Mouse (Mus musculus) forebrain, embryonic 12.5 days (tissue): ENCODE measurements around the gene Gm10722. TPM values are rescaled to one million over a fixed set of nuclear protein-coding genes. Genes with fewer than 3 reads are reported as not detected.
"Not testable (repeated sequence)": the region's sequence is repeated elsewhere in the genome, so short reads cannot be mapped to it uniquely, and the experiment has no call there.

Experiments
- ATAC-seq: fragments of 200-750 bp; cut with Nextera tagmentation; 2 replicates; pipeline ENCODE4 v1.8.0; 2017; ENCODE audit warnings: moderate TSS enrichment; ENCODE audit not compliant: low FRiP score
- H3K27ac ChIP-seq: fragments of 300-500 bp; sonication (generic); 2 replicates; pipeline ENCODE4 v1.5.1; 2016; ENCODE audit warnings: mild to moderate bottlenecking
- H3K27me3 ChIP-seq: fragments of 300-500 bp; sonication (generic); 2 replicates; pipeline ENCODE4 v1.6.1; 2016; ENCODE audit warnings: mild to moderate bottlenecking
- H3K36me3 ChIP-seq: fragments of 300-500 bp; sonication (generic); replicated peaks from 2 replicates; pipeline ENCODE4 v1.6.1; 2016; ENCODE audit warnings: mild to moderate bottlenecking
- H3K4me1 ChIP-seq: fragments of 300-500 bp; sonication (generic); 2 replicates; pipeline ENCODE4 v1.6.1; 2016
- H3K4me2 ChIP-seq: fragments of 300-500 bp; sonication (generic); 2 replicates; pipeline ENCODE4 v1.6.1; 2016; ENCODE audit warnings: mild to moderate bottlenecking, moderate library complexity
- H3K4me3 ChIP-seq: fragments of 300-500 bp; sonication (generic); replicated peaks from 2 replicates; pipeline ENCODE4 v1.5.1; 2016; ENCODE audit warnings: mild to moderate bottlenecking
- H3K9ac ChIP-seq: fragments of 300-500 bp; sonication (generic); 2 replicates; pipeline ENCODE4 v1.6.1; 2016; ENCODE audit warnings: mild to moderate bottlenecking
- H3K9me3 ChIP-seq: fragments of 300-500 bp; sonication (generic); 2 replicates; pipeline ENCODE4 v1.6.1; 2016
- WGBS: fragments of 180-500 bp; shearing (Covaris S2); methylation state at CpG from one replicate; pipeline ENCODE4 v1.1.7; 2016; 5-methylcytosine and 5-hydroxymethylcytosine counted together
- microRNA-seq: library from miRNA; unstranded; fragments of <30 nt; microRNA quantifications from one replicate; pipeline ENCODE4, GENCODE M21; 2017
- polyA plus RNA-seq: library from polyadenylated mRNA; unstranded; fragments of >200 nt; fragmentation: Nextera tagmentation; extraction: Ambion mirVana; gene quantifications from 2 replicates; pipeline ENCODE4 v1.2.1, GENCODE M21; 2016

Gm10722 gene
- polyA plus RNA-seq, 1 experiment from 2014 or later, result not detected

DNA sequence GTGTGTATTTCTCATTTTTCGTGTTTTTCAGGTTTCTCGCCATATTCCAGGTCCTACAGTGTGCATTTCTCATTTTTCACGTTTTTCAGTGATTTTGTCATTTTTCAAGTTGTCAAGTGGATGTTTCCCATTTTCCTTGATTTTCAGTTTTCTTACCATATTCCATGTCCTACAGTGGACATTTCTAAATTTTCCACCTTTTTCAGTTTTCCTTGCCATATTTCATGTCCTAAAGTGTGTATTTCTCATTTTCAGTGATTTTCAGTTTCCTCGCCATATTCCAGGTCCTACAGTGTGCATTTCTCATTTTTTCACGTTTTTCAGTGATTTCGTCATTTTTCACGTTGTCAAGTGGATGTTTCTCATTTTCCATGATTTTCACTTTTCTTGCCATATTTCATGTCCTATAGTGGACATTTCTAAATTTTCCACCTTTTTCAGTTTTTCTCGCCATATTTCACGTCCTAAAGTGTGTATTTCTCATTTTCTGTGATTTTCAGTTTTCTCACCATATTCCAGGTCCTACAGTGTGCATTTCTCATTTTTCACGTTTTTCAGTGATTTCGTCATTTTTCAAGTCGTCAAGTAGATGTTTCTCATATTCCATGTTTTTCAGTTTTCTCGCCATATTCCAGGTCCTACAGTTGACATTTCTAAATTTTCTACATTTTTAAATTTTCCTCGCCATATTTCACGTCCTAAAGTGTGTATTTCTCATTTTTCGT is 28.7 kb downstream of the Gm10722 start:
- H3K4me2 ChIP-seq, H3K36me3 ChIP-seq, H3K27ac ChIP-seq, H3K9me3 ChIP-seq, H3K9ac ChIP-seq, H3K27me3 ChIP-seq, H3K4me3 ChIP-seq, ATAC-seq, H3K4me1 ChIP-seq: not testable (repeated sequence)
- WGBS, result 62% methylated on average over 14 of the region's 16 CpGs

GRCm38 (mm10) chr9:3030677-3031318 is 30.1 kb downstream of the Gm10722 start:
- WGBS, result 59% methylated on average over 3 of the region's 10 CpGs
- H3K9ac ChIP-seq, H3K27ac ChIP-seq: not testable (repeated sequence)

DNA sequence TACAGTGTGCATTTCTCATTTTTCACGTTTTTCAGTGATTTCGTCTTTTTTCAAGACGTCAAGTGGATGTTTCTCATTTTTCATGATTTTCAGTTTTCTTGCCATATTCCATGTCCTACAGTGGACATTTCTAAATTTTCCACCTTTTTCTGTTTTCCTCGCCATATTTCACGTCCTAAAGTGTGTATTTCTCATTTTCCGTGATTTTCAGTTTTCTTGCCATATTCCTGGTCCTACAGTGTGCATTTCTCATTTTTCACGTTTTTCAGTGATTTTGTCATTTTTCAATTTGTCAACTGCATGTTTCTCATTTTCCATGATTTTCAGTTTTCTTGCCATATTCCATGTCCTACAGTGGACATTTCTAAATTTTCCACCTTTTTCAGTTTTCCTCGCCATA is 33.6 kb downstream of the Gm10722 start, which contains the start of gene Gm17535:
Gene Gm17535 (plus strand): TSS at position 301 of the 400 bp plus-strand sequence.
- H3K27me3 ChIP-seq, H3K9ac ChIP-seq, H3K36me3 ChIP-seq, H3K9me3 ChIP-seq, H3K27ac ChIP-seq, H3K4me1 ChIP-seq, H3K4me2 ChIP-seq, ATAC-seq, H3K4me3 ChIP-seq: not testable (repeated sequence)
- 54% methylated on average over 1 of the region's 8 CpGs for WGBS

More at GRCm38 (mm10) chr9:3030677-3031318, 30.1 kb downstream of the Gm10722 start:
- H3K4me1 ChIP-seq, H3K9me3 ChIP-seq, H3K27me3 ChIP-seq, H3K4me2 ChIP-seq, ATAC-seq, H3K4me3 ChIP-seq, H3K36me3 ChIP-seq: not testable (repeated sequence)

GRCm38 (mm10) chr9:3036577-3036976 is 35.9 kb downstream of the Gm10722 start, which contains the start of gene Gm10715:
TSS of gene Gm10715 (plus strand) at chr9:3036877.
- H3K27ac ChIP-seq, ATAC-seq, H3K4me2 ChIP-seq, H3K4me1 ChIP-seq, H3K4me3 ChIP-seq, H3K36me3 ChIP-seq, H3K9me3 ChIP-seq, H3K9ac ChIP-seq, H3K27me3 ChIP-seq: not testable (repeated sequence)
- 79% methylated on average over 8 of the region's 8 CpGs for WGBS

GRCm38 (mm10) chr9:3038161-3038560 is 37.4 kb downstream of the Gm10722 start:
- H3K36me3 ChIP-seq, H3K9ac ChIP-seq, H3K4me2 ChIP-seq, H3K27me3 ChIP-seq, H3K27ac ChIP-seq, H3K4me3 ChIP-seq, H3K9me3 ChIP-seq, ATAC-seq, H3K4me1 ChIP-seq: not testable (repeated sequence)
- 68% methylated on average over 4 of the region's 4 CpGs for WGBS

Small RNA genes lying within 50 kb of the gene (microRNA-seq; reads per million reads assigned to microRNA genes)
- gene Mir101c, result not detected

Other genes starting within 250 kb of the Gm10722 start
- not detected in 2 replicates for gene Gm11168, start 2.4 kb downstream of the Gm10722 start, polyA plus RNA-seq
- not detected in 2 replicates for gene Gm10721, start 12.2 kb downstream of the Gm10722 start, polyA plus RNA-seq
- gene Gm10720, start 14.7 kb downstream of the Gm10722 start, polyA plus RNA-seq, result not detected in 2 replicates
- 0.96 TPM in 1 of 2 replicates, not detected in the other for gene Gm10719, start 16.5 kb downstream of the Gm10722 start, polyA plus RNA-seq
- gene Gm10718, start 22.6 kb downstream of the Gm10722 start, polyA plus RNA-seq, result 1.2 TPM in 1 of 2 replicates, not detected in the other
- 0.63 and 0.84 TPM in 2 replicates for gene Gm10717, start 24.5 kb downstream of the Gm10722 start, polyA plus RNA-seq
- not detected in 2 replicates for gene Gm17535, start 33.7 kb downstream of the Gm10722 start, polyA plus RNA-seq
- gene Gm10715, start 36.0 kb downstream of the Gm10722 start, polyA plus RNA-seq, result not detected in 2 replicates